Mouse (Mus musculus): ENCODE data around the gene Rara.
A peak's percentile ranks its signal among the peaks of the same experiment; 100 is the strongest.

Rara gene

GRCm38 (mm10) chr11:98938701-98939083, 11.1 kb downstream of the Rara start:
- DNase-seq, result no peak

- peak; percentile 64 to 80 for DNase-seq
These were observed 11.7 kb downstream of the Rara start for GRCm38 (mm10) chr11:98939084-98939952.

GRCm38 (mm10) chr11:98939953-98940641, 12.5 kb downstream of the Rara start:
- DNase-seq, result peak; percentile 35 to 50

- DNase-seq, result peak; percentile 28 to 48
These were observed 13.2 kb downstream of the Rara start for GRCm38 (mm10) chr11:98940776-98941175.

- DNase-seq, result no peak
These were observed 13.8 kb downstream of the Rara start for GRCm38 (mm10) chr11:98941341-98941825.

GRCm38 (mm10) chr11:98941826-98942550, 14.4 kb downstream of the Rara start:
- peak; percentile 90 to 92 for DNase-seq

GRCm38 (mm10) chr11:98942555-98942922, 14.9 kb downstream of the Rara start:
- no peak for DNase-seq

GRCm38 (mm10) chr11:98942923-98943641, 15.5 kb downstream of the Rara start:
- peak; percentile 41 to 57 for DNase-seq

- DNase-seq, result peak; percentile 34 to 42
These were observed 16.3 kb downstream of the Rara start for GRCm38 (mm10) chr11:98943741-98944461.

GRCm38 (mm10) chr11:98944897-98945604, 17.4 kb downstream of the Rara start:
- peak; percentile 63 to 74 for DNase-seq

- DNase-seq, result no peak
These were observed 18.0 kb downstream of the Rara start for GRCm38 (mm10) chr11:98945605-98945977.

- DNase-seq, result peak; percentile 25 to 31
These were observed 20.5 kb downstream of the Rara start for GRCm38 (mm10) chr11:98947969-98948569.

GRCm38 (mm10) chr11:98949242-98949957, 21.8 kb downstream of the Rara start:
- peak in 1 of 2 experiments; percentile 11 for DNase-seq

- DNase-seq, result peak in 1 of 2 experiments; percentile 26
These were observed 22.4 kb downstream of the Rara start for GRCm38 (mm10) chr11:98949958-98950460.

- peak in 1 of 2 experiments; percentile 14 for DNase-seq
These were observed 22.9 kb downstream of the Rara start for GRCm38 (mm10) chr11:98950484-98950883.

- peak in 1 of 2 experiments; percentile 22 for DNase-seq
These were observed 23.6 kb downstream of the Rara start for GRCm38 (mm10) chr11:98951026-98951906.

GRCm38 (mm10) chr11:98952111-98952510, 24.5 kb downstream of the Rara start:
- DNase-seq, result no peak

- DNase-seq, result no peak
These were observed 25.1 kb downstream of the Rara start for GRCm38 (mm10) chr11:98952736-98953135.

- DNase-seq, result peak in 1 of 2 experiments; percentile 8
These were observed 25.7 kb downstream of the Rara start for GRCm38 (mm10) chr11:98953361-98953760.
